ENCODE assay signal across 8 mouse cellular contexts in genomic region chr15:81960171-81961077, GRCm38 (mm10). TPM values are rescaled to one million over a fixed set of nuclear protein-coding genes. Genes with fewer than 3 reads are reported as not detected.
DNase-seq lines count a peak whose midpoint lies in the region; ATAC-seq lines count a peak whose summit lies in the region.

Gene Pmm1, minus strand, starts transcription at chr15:81960930.

- H3K4me3 ChIP-seq in hindbrain, embryonic 16.5 days (ENCODE audit: low read length), result peak within 1 kb of the TSS; percentile 74
- peak within 1 kb of the TSS; percentile 40 for H3K4me3 ChIP-seq in macrophage (ENCODE audit: inconsistent target)

- H3K4me1 ChIP-seq in hindbrain, embryonic 16.5 days (ENCODE audit: control insufficient read depth, insufficient read depth, low read depth, low read length), result peaks cover 6% of the 10 kb centered on the region; the same call in 1 of the 2 replicates

- H3K27ac ChIP-seq in hindbrain, embryonic 16.5 days (ENCODE audit: low read depth, low read length), result peak within 1 kb of the TSS; percentile 91
- H3K27ac ChIP-seq in macrophage, result no peak within 1 kb of the TSS

- no peaks in the 10 kb centered on the region for H3K27me3 ChIP-seq in hindbrain, embryonic 16.5 days (replicated peaks; ENCODE audit: control insufficient read depth, insufficient read depth, low read length)

- DNase-seq in WW6 (ENCODE audit: low read depth, low spot score), result peak; percentile 93
- peak; percentile 85 to 96 for DNase-seq in cerebellum, postnatal 4 days (ENCODE audit: low spot score in 2 of 2)
- peak; percentile 98 for DNase-seq in gastrocnemius, adult 18-20 months (ENCODE audit: low spot score)
- peak; percentile 97 to 98 for DNase-seq in left cerebral cortex, adult 18-20 months (ENCODE audit: low spot score in 2 of 2)
- DNase-seq in right cerebral cortex, adult 18-20 months, result peak; percentile 99
- DNase-seq in urinary bladder, postnatal 10 days (ENCODE audit: low spot score), result peak; percentile 89

- peak within 1 kb of the TSS; percentile 90 for H3K4me2 ChIP-seq in hindbrain, embryonic 16.5 days (ENCODE audit: low read length)

- H3K79me2 ChIP-seq in macrophage (ENCODE audit: inconsistent target), result no peaks in the 10 kb centered on the region

- ATAC-seq in hindbrain, embryonic 16.5 days, result peak; percentile 98

- WGBS in hindbrain, embryonic 16.5 days, result under 1% methylated on average over 68 of the region's 77 CpGs
- WGBS in macrophage (ENCODE audit: missing documents), result under 1% methylated on average over 75 of the region's 77 CpGs

- peaks cover 2% of the 10 kb centered on the region; the same call in 1 of the 2 replicates for H3K36me3 ChIP-seq in hindbrain, embryonic 16.5 days (ENCODE audit: control insufficient read depth, insufficient read depth, low read length)
- H3K36me3 ChIP-seq in macrophage (ENCODE audit: inconsistent target), result no peaks in the 10 kb centered on the region

- H3K9ac ChIP-seq in hindbrain, embryonic 16.5 days (ENCODE audit: low read depth, low read length), result peak within 1 kb of the TSS; percentile 89

- no peaks in the 10 kb centered on the region for H3K9me3 ChIP-seq in hindbrain, embryonic 16.5 days (ENCODE audit: control insufficient read depth, low read length)

RNA-seq across cellular contexts. Expression of gene Pmm1, which starts in this region (rescaled TPM):
- total RNA-seq in gastrocnemius, adult 18-20 months (2021), result 10 to 100 TPM; 14.1 to 16.7 TPM
- polyA plus RNA-seq in hindbrain, embryonic 16.5 days (2015; fragmentation: Nextera tagmentation; extraction: Ambion mirVana), result 122 and 142 TPM in 2 replicates
- total RNA-seq in left cerebral cortex, adult 18-20 months (2021), result 100 to 1,000 TPM; 201 TPM
- total RNA-seq in macrophage (2018; cell fraction: chromatin; rRNA removed), result 10 to 100 TPM in 12 of 26 experiments, 1 to 10 TPM in 12, not detected in 2; 1.3 to 25.0 (median 10.0) TPM
- total RNA-seq in macrophage (2018; cell fraction: cytosol; rRNA removed), result 10 to 100 TPM in 21 of 26 experiments, 1 to 10 TPM in 5; 7.1 to 21.4 (median 13.6) TPM
- total RNA-seq in macrophage (2018; cell fraction: nucleus; rRNA removed), result 10 to 100 TPM in 5 of 26 experiments, 1 to 10 TPM in 21; 2.8 to 13.7 (median 5.3) TPM
- polyA plus RNA-seq in macrophage (2018), result 10.2 to 15.5 TPM (median 14.8 TPM) in 3 replicates

Comparison
In these comparisons a context has a peak if more than half of its experiments do, and no peak if none do; other contexts are left out.
1. RNA of gene Pmm1 (total RNA-seq): 201 TPM in left cerebral cortex, adult 18-20 months; 14.1 to 16.7 TPM in gastrocnemius, adult 18-20 months; every median in the first group is over 10 times any median in the second.
2. Peak in every context shown above with its lines, with median percentiles within 50 percentile points of each other: DNase-seq.